Mouse (Mus musculus): ENCODE results near the gene Gak.
"Not testable (repeated sequence)": the region's sequence is repeated elsewhere in the genome, so short reads cannot be mapped to it uniquely, and the experiment has no call there.

Gene Gak

DNA sequence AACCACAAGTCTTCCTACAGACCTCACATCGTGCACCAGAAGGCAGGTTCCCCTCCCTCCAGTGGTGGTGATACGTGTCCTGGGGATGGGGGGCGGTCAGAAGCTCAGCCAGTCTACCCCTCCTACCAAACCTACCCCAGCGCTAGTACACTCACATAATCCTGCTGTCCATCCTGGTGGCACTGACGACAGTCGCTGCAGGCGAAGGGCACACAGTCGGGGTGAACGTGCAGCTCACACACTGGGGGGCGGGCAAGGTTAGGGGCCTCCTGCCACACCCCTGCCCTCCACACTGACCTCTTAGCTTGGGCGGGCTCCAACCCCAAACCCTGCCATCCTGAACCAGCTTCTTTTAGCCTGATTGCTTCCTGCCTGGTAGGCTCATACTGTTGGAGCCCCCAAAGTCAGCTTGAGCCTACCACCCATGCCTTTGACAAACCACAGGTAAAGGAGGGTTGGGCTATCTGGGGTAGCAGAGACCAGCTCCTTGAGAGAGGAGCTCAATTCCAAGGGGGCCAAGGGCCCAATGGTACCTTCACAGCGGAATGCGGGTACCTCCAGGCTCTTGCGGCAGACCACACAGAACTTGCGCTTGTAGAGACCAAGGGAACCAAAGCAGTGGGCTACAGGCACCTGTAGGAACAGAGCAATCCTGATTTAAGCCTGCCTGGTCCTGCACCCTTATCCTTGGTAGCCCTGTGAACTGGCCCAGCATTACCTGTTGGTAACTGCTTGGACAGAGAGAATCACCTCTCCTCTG is 26.5 kb upstream of the Gak start:
- no peak for DNase-seq (ENCODE audit: low read depth)

DNA sequence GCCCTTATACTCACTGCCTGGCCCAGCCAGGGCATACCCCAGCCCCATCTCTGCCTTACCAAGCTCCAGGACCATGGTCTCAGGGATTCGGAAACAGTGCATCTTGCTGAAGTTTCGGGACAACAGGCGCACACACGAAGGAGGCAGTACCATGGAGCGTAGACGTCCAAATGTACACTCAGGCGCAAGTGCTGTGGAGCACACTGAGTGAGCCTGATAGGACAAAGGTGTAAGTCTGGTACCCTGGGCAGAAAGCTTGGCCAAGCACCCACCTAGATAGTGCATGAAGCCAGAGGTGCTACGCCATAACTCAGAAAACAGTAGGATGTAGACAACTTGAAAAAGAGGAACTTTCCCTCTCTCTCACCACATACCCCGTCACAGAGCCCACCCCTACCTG is 25.8 kb upstream of the Gak start:
- DNase-seq (ENCODE audit: low read depth): no peak

DNA sequence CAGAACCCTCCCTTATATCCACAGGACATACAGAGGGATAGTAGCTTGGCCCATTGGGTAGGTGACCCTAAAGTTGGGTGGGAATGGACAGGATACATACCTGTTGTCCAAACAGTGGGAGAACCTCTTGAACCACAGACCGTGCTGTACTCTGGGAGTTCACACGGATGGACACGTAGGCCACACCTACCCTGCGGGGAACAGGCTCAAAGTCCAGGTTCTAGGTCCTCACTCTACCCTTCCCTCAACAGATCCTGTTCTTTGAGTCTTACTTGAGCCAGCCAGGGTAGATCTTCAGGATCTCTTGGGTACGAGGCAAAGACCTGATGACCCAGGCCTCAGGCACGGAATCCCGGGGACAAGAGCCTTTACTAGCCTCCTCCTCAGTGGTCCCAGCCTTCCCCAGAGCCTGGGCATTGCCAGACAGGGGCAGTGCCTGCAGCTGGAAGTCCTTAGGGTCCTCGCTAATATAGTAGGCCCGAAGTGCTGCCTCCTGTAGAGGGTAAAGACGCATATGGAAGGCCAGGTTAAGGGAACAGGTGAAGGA is 25.0 kb upstream of the Gak start:
- no peak for DNase-seq (ENCODE audit: low read depth)

DNA sequence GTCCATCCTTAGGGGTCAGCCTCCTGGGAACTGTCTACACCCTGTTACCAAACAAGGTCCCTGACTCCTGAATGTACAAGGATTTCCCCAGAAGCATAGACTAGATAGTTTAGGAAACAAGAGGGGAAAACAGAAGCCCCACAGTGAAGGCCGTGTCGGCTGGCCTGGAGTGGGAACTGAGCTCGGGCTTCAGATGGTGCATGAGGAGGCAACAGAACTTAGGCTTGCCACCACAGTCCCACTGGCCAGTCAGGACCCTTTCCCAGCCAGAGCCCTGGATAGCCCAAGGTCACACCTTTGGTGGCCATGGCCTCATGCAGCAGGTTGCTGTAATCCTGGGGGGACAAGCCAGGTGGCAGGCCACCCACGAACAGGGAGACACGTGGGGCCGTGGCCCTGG is 23.8 kb upstream of the Gak start:
- no peak for DNase-seq (ENCODE audit: low read depth)

DNA sequence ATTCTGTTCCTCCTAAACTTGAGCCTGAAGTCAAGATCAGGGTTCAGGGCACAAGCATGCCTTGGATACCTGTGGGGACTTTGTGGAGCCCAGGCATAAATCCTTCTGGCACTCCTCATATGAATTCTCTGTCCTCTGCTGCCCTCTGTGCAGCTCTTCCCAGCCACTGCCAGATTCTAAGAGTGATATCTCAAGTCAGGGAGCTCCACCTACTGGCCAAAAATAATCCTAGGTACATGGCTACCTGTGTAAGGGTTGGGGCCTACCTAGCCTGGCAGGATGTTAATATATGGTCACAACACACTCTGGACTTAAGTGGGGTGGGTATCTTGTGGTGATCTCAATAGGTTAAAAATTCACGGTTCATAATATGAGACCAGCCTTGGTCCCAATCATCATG is 22.3 kb upstream of the Gak start:
- DNase-seq (ENCODE audit: low read depth): peak; percentile 80

DNA sequence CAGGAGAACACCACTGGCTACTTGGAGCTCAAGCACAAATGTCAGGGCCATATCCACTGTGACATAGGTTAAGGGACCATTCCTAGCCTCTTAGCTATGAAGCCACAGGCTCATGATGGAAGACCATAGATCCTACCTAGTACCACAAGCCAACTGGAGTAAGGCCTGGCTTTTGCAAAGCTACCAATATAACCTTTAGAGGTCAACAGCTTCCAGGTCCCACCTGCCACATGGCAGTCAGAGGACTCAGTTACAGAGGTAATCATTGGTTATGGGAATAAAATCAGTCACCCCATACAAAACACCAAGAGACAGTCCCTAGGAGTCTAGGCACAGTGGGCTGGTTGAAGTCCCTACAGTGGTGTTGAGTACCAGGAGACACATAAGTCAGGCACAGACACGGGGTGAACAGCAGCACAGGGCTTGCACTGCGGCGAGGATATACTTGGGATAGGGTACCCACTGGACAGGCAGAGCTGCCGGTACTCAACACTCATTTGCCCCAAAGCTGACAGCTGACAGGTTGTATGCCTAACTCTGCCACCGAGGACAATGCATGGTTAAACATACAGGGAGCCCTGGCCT is 21.7 kb upstream of the Gak start:
- no peak for DNase-seq (ENCODE audit: low read depth)

DNA sequence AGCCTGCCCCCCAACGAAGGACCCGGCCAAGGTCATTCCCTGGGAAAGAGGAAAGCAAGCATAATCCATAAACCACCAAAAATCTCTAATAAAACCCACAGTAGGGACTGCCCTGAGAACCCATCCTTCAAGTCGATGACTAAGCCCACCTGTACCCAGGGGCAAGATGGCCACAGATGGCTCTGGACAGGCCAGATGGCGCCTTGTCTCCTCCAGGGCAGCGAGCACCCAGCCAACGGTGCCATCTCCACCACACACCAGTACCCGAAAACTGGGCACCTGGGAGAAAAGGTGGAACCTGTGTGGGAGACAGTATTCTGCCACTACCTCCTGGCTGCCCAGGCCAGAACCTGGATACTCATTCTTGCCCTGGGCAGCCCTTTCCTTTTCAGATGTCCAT is 20.8 kb upstream of the Gak start:
- DNase-seq (ENCODE audit: low read depth): no peak

DNA sequence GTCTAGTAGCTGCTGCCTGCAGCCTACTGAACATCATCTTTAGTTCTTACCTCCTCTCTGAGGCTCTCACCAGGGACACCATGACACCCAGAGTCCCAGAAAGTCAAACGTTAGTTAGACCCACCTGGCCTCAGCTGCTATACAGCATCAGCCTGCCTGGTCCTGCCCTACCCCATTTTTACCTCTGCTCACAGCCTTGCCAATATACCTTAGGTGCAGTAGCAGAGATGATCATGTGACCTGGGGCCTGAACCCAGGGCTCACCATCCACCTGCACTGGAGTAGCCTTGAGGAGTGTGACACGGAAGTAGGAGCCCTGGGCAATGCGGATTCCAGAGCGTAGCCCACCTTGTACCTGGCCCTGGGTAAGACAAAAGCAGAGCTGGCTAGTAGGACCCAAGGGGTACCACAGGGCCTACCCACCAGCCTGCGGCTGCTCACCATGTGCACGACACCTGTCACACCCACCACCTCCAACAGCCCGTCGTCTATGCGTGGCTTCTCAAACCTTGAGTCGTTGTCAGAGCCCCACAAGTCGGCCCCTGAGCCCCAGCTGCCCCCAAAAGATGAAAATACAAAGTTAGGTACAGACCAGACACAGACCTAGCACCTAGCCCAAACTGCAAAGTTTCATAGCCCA is 19.5 kb upstream of the Gak start:
- no peak for DNase-seq (ENCODE audit: low read depth)

DNA sequence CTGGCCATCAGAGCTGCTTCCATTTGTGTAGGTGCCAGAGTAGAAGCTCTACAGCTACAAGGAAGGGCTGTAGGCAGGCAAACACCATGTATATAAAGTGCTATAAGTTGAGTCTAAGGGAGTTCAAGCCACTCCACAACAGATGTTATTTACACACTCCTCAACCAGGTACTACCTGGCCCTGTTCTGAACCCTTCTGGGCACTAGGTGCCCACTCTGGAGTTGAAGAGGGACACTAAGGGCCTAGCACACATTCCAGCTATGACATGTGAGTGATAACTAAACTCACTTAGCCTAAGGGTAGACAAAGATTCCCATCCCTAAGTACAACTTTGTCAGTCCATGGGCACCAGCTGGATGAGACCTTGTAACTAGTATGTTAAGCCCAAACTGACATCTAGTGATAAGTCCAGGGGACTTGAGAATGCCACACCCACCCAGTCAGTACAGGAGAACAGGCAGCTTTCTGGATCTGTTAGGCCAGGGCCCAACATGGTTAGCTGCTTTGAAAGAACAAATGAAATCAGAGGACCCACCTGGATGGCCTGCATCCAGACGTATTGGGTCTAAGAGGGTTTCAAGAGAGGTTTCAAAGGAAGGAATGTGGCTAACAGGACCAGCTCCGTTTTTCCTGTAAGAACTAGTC is 18.4 kb upstream of the Gak start:
- DNase-seq (ENCODE audit: low read depth): no peak

DNA sequence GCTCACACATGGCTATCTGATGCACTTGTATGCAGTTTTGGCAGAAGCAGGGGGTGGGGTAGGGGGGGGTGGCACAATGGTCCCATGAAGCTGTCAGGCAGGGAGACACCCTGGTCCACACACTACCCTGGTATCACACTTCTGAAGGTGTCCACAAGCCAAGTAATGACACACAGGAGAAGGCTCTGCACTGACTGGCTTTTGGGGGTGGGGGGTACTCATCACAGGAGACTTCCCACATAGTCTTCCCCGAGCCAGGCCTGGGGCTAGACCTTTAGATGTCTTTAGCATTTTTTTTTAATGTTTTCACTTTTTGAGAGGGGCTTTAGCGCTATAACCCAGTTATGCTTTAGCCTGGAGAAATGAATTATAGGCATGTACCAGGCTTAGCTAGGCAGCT is 17.8 kb upstream of the Gak start:
- DNase-seq (ENCODE audit: low read depth): no peak

DNA sequence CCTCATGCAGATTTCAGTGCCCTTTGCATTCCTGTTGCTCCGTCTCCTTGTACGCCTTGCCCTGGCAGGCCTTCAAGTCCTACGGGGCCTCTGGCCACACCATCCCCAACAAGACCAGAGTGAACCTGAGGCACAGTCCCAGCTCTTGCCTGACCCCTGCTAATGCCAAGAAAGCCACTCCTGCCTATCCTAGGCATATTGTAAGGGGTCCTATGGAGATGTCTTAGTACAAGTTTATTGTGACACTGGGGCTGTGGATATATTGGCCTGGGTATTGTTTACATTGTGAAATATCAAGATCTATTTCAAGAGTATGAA is 16.7 kb upstream of the Gak start:
- no peak for DNase-seq (ENCODE audit: low read depth)

DNA sequence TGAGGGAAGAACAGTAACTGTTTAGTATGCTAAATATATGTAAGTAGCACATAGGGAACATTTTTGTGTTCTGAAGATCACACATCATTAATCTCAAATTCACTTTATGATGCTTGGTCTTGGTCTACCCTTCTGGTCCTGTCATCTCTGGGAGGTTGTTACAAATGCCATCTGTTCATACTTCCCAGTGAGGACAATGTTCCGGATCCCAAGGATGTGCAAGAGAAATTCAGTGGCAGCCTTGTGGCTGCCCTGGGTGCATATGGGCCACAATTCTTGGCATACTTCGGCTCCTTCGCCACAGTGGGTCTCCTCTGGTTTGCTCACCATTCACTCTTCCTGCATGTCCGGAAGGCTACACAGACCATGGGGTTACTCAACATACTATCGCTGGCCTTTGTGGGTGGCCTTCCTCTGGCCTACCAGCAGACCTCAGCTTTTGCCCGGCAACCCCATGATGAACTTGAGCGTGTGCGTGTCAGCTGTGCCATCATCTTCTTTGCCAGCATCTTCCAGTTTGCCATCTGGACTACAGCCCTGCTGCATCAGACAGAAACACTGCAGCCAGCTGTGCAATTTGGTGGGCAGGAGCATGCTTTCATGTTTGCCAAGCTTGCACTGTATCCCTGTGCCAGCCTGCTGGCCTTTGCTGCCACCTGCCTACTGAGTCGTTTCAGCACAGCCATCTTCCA is 16.2 kb upstream of the Gak start:
- no peak for DNase-seq (ENCODE audit: low read depth)

DNA sequence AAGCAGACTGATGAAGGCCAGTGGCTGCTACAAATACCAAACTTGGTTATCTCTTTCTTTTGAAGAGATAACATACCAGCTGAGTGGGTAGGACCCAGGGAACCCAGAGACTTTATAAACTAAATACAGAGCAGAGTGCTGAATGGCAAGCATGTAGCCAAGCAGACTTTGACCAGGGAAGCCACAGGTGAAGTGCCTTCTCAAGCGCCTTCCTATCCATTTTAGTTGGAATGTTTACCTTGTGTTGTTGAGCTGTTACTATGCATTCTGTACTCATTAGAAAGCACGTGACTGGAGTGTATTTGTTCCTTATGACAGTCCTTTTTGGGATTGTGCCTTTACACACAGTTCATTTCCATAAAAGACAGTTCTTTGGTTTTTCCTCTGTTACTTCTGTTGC is 14.1 kb upstream of the Gak start:
- no peak for DNase-seq (ENCODE audit: low read depth)

DNA sequence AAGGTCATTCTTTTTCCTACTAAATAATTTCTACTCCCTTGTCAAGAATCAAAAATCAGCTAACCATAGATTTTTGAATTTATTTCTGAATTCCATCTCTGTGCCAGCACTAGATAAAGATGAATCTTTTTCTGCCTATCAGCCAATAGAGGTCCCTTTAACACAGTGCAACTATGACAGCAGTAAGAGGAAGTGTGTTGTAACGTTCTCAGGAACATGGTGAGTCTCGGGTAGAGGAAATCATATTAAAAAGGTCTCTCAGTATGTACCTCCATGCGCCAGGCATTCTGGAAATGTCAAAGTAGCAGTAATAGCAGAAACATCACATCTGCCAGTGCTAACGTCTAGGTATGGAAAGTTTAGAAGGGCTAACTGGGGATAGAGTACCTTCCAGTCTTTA is 6.6 kb upstream of the Gak start:
- DNase-seq (ENCODE audit: low read depth): no peak

DNA sequence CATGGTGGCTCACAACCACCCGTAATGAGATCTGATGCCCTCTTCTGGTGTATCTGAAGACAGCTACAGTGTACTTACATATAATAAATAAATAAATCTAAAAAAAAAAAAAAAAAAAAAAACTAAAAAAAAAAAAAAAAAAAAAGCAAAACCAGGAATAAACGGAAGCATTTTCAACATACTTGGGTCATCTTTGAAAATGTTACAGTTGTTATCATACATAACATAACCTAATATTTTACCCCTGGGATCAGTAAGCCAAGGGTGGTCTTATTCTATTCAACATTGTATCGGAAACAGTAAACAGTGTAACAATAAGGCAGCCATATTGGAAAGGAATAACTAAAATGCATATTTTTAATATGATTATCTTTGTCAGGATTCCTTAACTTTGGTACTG is 4.5 kb upstream of the Gak start:
- not testable (repeated sequence) for DNase-seq (ENCODE audit: low read depth)

DNA sequence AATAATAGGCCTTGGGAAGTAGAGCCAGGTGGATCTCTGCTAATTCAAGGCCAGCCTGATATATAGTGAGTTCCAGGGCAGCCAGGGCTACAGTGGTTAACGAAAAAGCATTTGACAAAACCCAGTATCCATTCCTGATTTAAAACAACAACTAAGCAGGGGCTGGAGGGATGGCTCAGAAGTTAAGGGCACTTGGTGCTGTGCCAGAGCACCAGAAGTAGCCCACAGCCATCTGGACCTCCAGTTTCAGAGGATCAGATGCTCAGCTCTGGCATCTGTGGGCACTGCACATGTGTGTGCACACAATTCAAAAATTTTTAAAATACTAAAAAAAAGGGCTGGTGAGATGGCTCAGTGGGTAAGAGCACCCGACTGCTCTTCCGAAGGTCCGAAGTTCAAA is 4.1 kb upstream of the Gak start:
- DNase-seq (ENCODE audit: low read depth): no peak

DNA sequence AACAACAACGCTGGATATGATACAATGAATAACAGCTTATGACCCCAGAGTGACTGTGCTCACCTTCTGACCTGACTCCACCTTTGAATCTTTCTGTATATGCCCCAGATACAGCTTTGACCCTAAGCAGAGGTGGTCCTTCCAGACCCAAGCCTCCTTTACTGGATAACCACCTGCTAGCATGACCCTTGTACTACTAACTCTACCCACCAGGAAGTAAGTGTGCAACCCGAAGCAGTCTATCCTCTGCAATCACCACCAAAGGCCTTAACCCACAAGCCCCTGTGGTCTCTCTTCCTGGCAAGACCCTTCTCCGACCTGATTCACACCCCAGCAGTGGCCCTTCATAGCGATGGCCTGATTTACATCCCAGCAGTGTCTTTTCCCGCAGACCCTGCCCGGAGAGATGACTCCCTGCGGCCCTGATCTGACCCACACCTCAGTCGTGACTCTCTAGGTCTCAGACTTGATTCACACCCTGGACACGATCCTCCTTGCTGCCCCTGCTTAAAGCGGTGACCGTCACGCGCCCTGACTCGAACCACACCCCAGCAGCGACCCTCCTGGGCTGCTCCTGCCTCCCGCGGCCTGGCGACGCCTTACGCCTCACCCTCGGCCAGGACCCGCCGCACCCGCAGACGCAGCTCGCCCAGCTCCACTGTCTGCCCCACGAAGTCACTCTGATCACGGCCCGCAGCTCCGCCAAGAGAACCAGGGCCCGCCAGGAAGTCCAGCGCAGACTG is 493 bp downstream of the Gak start:
- peak; percentile 27 for DNase-seq (ENCODE audit: low read depth)

DNA sequence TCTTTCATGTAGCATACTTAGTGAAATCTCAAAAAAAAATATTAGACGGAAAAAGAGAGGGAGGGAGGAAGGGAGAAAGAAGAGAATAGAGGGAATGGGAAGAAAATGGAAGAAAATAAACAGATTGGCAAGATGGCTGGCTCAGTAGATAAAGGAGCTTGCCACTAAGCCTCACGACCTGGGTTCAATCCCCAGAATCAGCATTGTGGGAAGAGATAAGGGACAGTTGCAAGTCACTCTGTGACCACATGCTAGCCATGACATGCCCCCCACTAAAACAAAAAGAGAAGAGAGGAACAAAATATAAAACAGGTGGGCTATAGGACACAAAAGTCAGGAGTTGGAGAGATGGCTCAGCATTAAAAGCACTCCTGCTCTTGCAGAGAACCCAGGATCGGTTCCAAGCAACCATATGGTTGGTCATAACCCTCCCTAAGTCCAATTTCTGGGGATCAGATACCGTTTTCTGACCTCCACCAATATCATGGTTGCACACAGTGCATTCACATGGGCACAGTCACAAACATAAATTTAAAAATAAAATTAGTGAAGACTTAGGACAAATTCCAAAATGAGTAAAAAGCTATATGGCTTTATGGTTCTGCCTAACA is 3.4 kb downstream of the Gak start:
- DNase-seq (ENCODE audit: low read depth): no peak

DNA sequence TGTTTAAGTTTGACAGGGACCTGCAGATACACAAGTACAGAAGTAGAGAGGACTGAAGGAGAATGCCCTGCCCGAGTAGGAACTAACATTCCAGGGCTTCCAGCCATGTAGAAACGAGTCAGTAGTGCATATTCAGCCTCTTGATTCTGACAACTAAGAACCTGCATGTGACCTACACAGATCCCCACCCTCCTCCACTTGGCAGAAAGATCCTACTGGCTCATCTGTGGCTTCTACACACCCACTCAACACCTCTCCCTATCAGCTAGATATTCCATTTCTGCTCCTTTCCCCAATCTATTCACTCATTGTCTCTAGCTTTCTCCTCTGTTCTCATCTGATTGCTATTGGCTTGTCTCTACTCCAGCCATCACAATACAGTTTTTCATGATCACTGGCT is 7.7 kb downstream of the Gak start:
- DNase-seq (ENCODE audit: low read depth): no peak

DNA sequence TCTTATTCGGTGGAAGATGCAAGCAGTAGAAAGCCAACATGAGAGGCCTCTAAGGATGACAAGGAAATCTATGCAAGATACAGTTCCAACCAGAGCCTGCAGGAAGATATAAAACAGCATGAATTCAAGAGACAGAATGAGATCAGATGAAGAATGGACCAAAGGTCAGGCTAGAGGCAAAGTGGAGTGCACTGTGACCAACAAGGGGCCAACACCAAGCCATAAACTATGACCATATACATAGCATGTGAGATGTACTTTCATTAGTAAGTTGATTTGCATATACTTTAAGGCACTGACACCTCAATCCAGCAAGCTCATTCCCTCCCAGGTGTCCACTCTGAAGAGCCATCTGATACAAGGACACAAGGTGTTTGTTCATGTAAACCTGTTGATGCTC is 19.1 kb downstream of the Gak start:
- no peak for DNase-seq (ENCODE audit: low read depth)

DNA sequence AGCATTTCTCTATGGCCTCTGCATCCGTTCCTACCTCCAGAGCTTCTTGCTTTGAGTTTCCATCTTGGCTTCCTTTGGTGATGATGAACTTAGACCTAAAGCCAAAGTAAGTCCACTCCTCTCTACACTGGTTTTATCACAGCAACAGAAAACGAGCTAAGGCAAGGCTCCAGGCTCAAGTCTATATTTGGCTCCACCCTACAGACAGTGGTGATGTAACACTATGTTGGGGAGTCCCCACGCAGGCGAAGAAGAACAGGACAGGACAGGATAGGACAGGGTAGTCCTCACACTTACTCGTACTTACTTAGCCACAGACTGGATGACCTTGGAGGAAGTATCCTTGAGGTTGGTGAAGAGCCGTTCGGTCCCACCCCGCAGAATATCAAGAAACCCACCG is 27.0 kb downstream of the Gak start:
- no peak for DNase-seq (ENCODE audit: low read depth)
